Mouse (Mus musculus) liver, adult 2 months (tissue): ENCODE results near the gene Lins1.

ENCODE experiments used
- CTCF ChIP-seq: fragments of 200-500 bp; IDR thresholded peaks from 2 replicates; pipeline ENCODE4 v1.5.1; 2011; ENCODE audit warnings: low read depth, low read length, control low read depth
- POLR2A ChIP-seq: fragments of 200-500 bp; IDR thresholded peaks from 2 replicates; pipeline ENCODE4 v1.6.1; 2011; ENCODE audit warnings: low read length, control low read depth; ENCODE audit not compliant: insufficient read depth; ENCODE audit errors: extremely low read depth

DNA sequence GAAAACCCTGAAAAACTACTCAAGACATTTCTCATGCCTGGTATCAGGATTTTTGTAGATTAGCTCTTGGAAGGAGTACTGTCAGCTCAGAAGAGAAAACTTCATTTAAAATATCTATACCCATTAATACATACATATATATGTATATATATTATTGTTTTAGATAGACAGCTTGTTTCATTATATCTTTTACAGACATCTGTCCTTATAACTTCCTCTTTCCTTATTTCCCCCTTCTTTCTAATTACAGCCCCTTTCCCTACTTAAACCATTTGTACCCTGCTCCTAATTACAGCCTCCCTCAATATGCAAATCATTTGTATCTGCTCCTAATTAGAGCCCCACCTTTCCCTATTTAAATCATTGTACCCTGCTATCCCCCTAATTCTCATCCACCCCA lies 22.6 kb upstream of the Lins1 start:
- TF ChIP-seq CTCF (no peak), POLR2A (no peak)
